Mouse (Mus musculus): ENCODE measurements around the gene Lcn5.

DNA sequence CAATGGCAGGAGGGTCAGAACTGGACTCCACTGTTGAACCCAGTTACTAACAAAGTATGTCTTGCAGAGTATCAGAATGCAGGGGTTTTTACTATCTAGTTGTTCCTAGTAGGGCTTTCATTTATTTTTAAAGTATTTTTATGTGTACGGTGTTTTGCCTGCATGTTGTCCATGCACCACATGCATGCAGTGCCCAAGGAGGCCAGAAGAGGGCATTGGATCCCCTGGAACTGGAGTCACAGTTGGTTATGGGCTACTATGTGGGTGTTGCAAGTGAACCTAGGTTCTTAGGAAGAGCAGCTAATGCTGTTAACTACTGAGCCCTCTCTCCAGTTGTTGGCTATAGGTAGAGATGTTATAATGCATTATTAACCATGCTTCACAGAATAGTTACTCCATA, 5.8 kb downstream of the Lcn5 start:
- peak; percentile 66; the same call in 1 of the 2 replicates for TF ChIP-seq CTCF (IDR thresholded peaks at IDR 0.05; ENCODE audit: control insufficient read depth, insufficient read depth, insufficient replicate concordance, low read depth, low read length)
- TF ChIP-seq POLR2A (IDR thresholded peaks at IDR 0.05; ENCODE audit: control insufficient read depth, low read depth, low read length), result no peak

Data from testis, adult 2 months (tissue).